Mouse (Mus musculus): ENCODE measurements around the gene Akap9.
A peak's percentile ranks its signal among the peaks of the same experiment; 100 is the strongest.
"Not testable (repeated sequence)": the region's sequence is repeated elsewhere in the genome, so short reads cannot be mapped to it uniquely, and the experiment has no call there.

Gene Akap9

DNA sequence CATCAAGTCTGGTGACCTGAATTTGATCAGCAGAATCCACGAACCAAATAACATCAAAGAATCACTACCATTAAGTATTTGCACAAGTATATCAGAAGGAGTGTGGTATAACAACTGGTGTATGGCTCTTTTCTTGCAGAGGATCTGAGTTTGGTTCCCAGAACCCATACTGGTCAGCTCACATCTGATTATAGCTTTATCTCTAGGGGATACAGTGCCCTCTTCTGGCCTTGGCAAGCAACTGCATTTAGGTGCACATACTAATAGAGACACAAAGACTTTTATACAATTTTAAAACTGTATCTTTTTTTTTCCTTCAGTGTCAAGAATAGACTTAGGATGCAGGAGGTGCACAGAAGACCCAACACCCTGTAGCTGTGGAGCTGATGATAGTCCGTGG is 173.9 kb downstream of the Akap9 start:
- TF ChIP-seq CTCF (conservative IDR thresholded peaks at IDR 0.05; ENCODE audit: low read length), result peak; percentile 90
- no peak for TF ChIP-seq NANOG (IDR thresholded peaks at IDR 0.05; ENCODE audit: borderline replicate concordance, low read length)
- TF ChIP-seq POU5F1 (IDR thresholded peaks at IDR 0.05; ENCODE audit: borderline replicate concordance, low read length), result no peak
- Histone ChIP-seq H3K4me1 (replicated peaks; ENCODE audit: low read depth, low read length) (peaks cover 33% of the 10 kb centered on the region), H3K9me3 (ENCODE audit: low read length) (no peaks in the 10 kb centered on the region), H3K36me3 (ENCODE audit: insufficient read depth, low read length) (peaks cover 56% of the 10 kb centered on the region), H3K27me3 (ENCODE audit: insufficient read depth, low read length) (no peaks in the 10 kb centered on the region), H3K4me3 (replicated peaks; ENCODE audit: low read length) (no peak overlapping the region)

DNA sequence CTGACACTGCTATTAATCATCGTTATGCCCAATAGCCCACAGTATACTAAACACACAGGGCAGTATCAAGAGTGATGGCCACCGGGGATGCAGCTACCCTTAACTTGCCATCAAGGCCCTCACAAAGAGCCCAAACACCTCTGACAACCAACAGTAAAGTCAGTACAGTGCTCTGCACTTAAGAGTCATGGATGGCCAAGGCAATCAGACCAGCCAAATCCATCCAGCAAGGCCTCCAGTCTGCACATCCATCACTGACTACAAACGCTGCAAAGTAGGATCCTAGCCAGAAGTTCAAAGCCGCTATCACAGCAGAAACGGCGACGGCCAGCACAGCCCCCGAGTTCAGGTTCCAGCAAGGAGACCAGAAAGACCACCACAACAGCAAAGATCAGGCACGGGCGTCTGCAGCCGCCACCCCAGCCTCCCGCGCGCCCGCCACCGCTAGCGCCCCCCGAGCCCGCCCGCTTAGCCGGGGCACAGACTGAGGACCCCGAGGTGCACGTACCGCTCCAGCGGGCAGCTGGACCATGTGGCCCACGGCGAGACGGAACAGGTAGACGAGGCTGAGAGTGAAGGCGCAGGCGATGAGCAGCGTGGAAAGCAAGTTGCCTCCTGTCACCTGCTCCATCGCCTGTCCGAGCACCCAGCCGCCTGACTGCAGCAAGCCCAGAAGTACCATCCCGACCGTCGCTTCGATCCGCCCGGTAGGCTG is 175.9 kb downstream of the Akap9 start:
- Histone ChIP-seq H3K27me3 (ENCODE audit: insufficient read depth, low read length) (no peaks in the 10 kb centered on the region), H3K9me3 (ENCODE audit: low read length) (peaks cover 7% of the 10 kb centered on the region; the same call in 1 of the 2 replicates), H3K4me3 (replicated peaks; ENCODE audit: low read length) (peak overlapping the region; percentile 99), H3K36me3 (ENCODE audit: insufficient read depth, low read length) (peaks cover 40% of the 10 kb centered on the region), H3K4me1 (replicated peaks; ENCODE audit: low read depth, low read length) (peaks cover 42% of the 10 kb centered on the region)
- TF ChIP-seq POU5F1 (IDR thresholded peaks at IDR 0.05; ENCODE audit: borderline replicate concordance, low read length), result no peak
- no peak for TF ChIP-seq NANOG (IDR thresholded peaks at IDR 0.05; ENCODE audit: borderline replicate concordance, low read length)
- TF ChIP-seq CTCF (conservative IDR thresholded peaks at IDR 0.05; ENCODE audit: low read length), result no peak

DNA sequence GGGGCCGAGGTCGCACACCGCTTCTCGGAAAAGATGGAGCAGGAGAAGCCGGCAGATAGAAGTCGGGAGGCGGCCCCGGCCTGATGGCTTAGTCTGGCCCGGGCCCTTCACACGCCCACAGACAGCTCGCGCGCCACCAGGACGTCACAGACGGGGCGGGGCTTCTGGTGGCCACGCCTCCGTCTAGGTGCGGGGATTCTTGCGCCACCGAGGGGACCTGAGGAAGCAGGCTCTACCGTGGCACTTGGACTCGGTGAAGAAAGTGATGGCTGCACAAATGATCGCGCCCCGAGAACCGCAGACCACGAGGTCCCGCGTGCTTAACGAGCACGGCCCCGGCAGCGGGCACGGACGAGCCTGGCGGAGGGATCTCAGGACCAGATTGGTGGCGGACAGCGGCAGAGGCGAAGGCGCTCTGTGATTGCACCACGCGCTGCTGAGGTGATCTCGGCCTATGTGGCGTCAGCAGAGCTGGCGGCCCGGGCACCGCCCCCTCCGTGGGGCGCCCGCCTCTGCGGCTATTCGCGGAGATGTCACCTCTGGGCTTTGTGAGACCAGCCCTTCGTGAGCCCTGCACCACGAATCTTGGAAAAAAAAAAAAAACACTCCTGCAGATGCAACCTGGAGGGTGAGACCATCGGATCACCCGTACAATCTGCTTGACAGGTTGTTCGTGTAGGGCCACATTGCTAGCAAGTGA is 176.6 kb downstream of the Akap9 start, which contains the start of gene Cyp51:
TSS of gene Cyp51 (minus strand) at position 406 of the 700 bp plus-strand sequence.
- Histone ChIP-seq H3K9me3 (ENCODE audit: low read length) (peaks cover 7% of the 10 kb centered on the region; the same call in 1 of the 2 replicates), H3K27me3 (ENCODE audit: insufficient read depth, low read length) (no peaks in the 10 kb centered on the region), H3K36me3 (ENCODE audit: insufficient read depth, low read length) (peaks cover 33% of the 10 kb centered on the region), H3K4me1 (replicated peaks; ENCODE audit: low read depth, low read length) (peaks cover 42% of the 10 kb centered on the region), H3K4me3 (replicated peaks; ENCODE audit: low read length) (peak within 1 kb of the TSS; percentile 99)
- no peak for TF ChIP-seq POU5F1 (IDR thresholded peaks at IDR 0.05; ENCODE audit: borderline replicate concordance, low read length)
- no peak for TF ChIP-seq CTCF (conservative IDR thresholded peaks at IDR 0.05; ENCODE audit: low read length)
- TF ChIP-seq NANOG (IDR thresholded peaks at IDR 0.05; ENCODE audit: borderline replicate concordance, low read length), result no peak

DNA sequence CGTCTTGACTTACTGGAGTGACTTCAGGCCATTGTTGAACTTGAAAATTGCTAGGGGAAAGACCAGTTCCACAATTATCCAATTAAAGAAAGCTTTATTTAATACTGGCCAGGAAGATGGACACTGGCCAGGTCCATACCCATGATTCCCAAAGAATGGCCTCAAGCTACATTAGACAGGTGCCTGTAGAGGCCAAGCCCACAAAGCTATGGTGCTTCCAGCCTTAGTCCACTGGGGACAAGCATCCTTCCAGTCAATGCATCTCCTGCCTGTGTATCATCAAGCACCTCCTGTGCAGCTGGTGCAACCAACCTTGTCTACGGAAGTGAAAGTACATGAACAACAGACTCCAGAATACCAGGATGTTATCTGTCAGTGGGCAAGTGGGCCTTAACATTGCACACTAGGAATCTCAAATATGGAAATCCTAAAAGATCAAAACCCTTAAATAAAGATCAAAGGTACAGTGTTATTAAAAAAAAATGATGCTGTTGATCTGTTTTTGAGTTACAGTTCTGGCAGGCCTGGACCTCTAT is 177.9 kb downstream of the Akap9 start:
- TF ChIP-seq NANOG (IDR thresholded peaks at IDR 0.05; ENCODE audit: borderline replicate concordance, low read length) (no peak), POU5F1 (IDR thresholded peaks at IDR 0.05; ENCODE audit: borderline replicate concordance, low read length) (no peak), CTCF (conservative IDR thresholded peaks at IDR 0.05; ENCODE audit: low read length) (no peak)
- Histone ChIP-seq H3K36me3 (ENCODE audit: insufficient read depth, low read length) (peaks cover 21% of the 10 kb centered on the region), H3K4me3 (replicated peaks; ENCODE audit: low read length) (no peak overlapping the region), H3K9me3 (ENCODE audit: low read length) (peaks cover 7% of the 10 kb centered on the region; the same call in 1 of the 2 replicates), H3K27me3 (ENCODE audit: insufficient read depth, low read length) (no peaks in the 10 kb centered on the region), H3K4me1 (replicated peaks; ENCODE audit: low read depth, low read length) (peaks cover 49% of the 10 kb centered on the region)

DNA sequence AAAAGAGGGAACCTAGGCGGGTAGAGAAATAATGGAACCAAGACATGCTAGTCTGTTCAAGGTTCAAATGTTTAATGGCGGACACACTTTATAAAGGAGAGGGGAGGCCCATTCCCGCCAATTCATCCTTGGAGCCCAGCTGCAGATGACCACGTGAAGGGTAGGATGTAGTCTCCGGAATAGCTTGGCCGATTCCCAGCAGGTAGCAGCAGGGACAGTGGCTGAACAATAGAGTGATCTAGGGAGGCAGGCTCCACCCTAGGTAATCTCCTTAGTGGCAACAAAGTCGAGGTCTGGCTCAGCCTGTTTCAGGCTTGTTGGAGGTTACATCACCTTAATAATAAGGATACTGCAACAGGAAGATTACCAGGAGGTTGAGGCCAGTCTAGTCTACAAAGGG is 179.2 kb downstream of the Akap9 start:
- H3K9me3 ChIP-seq (ENCODE audit: low read length); H3K27me3 ChIP-seq (ENCODE audit: insufficient read depth, low read length); H3K4me3 ChIP-seq (replicated peaks; ENCODE audit: low read length); H3K36me3 ChIP-seq (ENCODE audit: insufficient read depth, low read length): not testable (repeated sequence)
- H3K4me1 ChIP-seq (replicated peaks; ENCODE audit: low read depth, low read length), result peaks cover 48% of the 10 kb centered on the region

DNA sequence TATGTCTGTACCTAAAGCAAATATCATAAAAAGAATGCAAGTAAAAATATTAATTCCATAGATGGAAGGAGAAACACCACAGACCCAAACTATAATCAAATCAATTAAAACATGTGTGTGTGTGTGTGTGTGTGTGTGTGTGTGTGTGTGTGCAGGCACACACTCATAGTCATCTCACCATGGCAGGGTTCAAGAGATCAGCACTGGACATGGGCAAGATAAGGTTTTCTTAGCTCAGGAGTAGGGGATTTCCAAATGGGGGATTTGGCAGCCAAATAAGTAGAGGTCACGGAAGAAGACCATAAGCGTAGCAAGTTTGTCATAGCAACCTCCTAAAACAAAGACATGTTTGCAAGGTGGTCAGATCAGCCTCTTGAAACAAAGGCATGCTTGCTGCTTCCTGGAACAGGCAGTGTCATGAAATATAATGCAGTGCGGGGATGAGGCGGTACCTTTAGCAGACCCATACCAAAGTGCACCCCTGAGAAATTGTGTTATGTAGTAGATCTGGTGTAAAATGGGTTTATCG is 184.8 kb downstream of the Akap9 start:
- H3K27me3 ChIP-seq (ENCODE audit: insufficient read depth, low read length), result no peaks in the 10 kb centered on the region
- H3K4me1 ChIP-seq (replicated peaks; ENCODE audit: low read depth, low read length), result peaks cover 8% of the 10 kb centered on the region
- H3K9me3 ChIP-seq (ENCODE audit: low read length), result peaks cover 20% of the 10 kb centered on the region
- TF ChIP-seq POU5F1 (IDR thresholded peaks at IDR 0.05; ENCODE audit: borderline replicate concordance, low read length) (no peak), NANOG (IDR thresholded peaks at IDR 0.05; ENCODE audit: borderline replicate concordance, low read length) (no peak)
- H3K36me3 ChIP-seq (ENCODE audit: insufficient read depth, low read length), result no peaks in the 10 kb centered on the region
- H3K4me3 ChIP-seq (replicated peaks; ENCODE audit: low read length), result no peak overlapping the region

Data from E14TG2a.4 (cell line).